ENCODE assay signal across 8 mouse cellular contexts in the genomic region with DNA sequence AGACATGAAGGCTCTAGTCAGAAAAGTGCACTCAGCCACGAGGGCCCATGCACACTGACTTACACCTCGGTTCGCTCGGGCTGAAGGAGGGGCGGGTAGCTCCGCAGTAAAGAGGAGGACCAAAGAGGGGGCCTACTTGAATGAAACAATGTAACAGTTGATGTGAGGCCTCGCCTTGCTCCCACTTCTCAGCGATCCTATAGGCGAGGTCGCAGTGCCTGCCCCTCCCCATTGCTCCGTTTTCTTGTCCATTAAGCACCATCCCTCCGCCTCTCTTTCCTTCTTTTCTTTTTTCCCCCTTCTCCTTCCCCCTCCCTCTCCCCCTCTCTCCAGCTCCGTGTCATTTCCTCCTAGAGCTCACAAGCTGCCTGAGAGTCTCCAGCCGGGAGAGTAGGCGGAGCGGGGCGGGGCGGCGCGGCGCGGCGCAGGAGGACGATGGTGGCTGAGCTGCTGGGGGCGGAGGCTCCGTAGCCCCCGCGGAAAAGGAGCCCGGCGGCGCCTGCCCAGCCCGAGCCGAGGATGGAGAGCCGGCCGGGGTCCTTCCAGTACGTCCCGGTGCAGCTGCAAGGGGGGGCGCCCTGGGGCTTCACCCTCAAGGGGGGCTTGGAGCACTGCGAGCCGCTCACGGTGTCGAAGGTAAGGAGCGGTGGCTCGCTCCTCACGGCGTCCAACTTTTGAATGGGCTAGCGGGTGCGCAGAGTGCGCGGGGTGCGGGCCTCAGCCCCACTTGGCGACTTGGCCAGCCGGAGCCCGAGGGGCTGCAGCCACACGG. TPM values are rescaled to one million over a fixed set of nuclear protein-coding genes. Genes with fewer than 3 reads are reported as not detected.
A peak's percentile ranks its signal among the peaks of the same experiment; 100 is the strongest.
DNase-seq lines count a peak whose midpoint lies in the region; ATAC-seq lines count a peak whose summit lies in the region.

A gene (plus strand): TSS at position 229 of the 772 bp plus-strand sequence.

- 14% methylated on average over 42 of the region's 55 CpGs for WGBS in hindbrain, embryonic 11.5 days
- WGBS in lung, embryonic 16.5 days = 10% methylated on average over 48 of the region's 55 CpGs

- H3K4me3 ChIP-seq in hindbrain, embryonic 11.5 days (ENCODE audit: low read depth, low read length) = peak within 1 kb of the TSS; percentile 63
- H3K4me3 ChIP-seq in lung, embryonic 16.5 days (ENCODE audit: low read length) = peak within 1 kb of the TSS; percentile 69

- no peaks in the 10 kb centered on the region for H3K27me3 ChIP-seq in hindbrain, embryonic 11.5 days (ENCODE audit: control insufficient read depth, insufficient read depth, low read length)
- no peaks in the 10 kb centered on the region for H3K27me3 ChIP-seq in lung, embryonic 16.5 days (ENCODE audit: control insufficient read depth, insufficient read depth, low read depth, low read length)

- DNase-seq in WW6 (ENCODE audit: low read depth, low spot score) = peak; percentile 46
- DNase-seq in cerebellum, adult 9-11 months = peak; percentile 47
- peak; percentile 36 to 48 for DNase-seq in frontal cortex, postnatal 10 days (ENCODE audit: low spot score in 2 of 2)
- DNase-seq in hindbrain, embryonic 11.5 days (ENCODE audit: low spot score) = peak; percentile 79
- DNase-seq in layer of hippocampus, postnatal 14 days (ENCODE audit: low spot score in 2 of 2) = peak; percentile 28 to 38
- peak; percentile 73 for DNase-seq in retina, embryonic 14.5 days (ENCODE audit: low spot score)
- no peak for DNase-seq in T-cell, adult 2 months (ENCODE audit: low spot score)

- peak within 1 kb of the TSS; percentile 62 for H3K9ac ChIP-seq in hindbrain, embryonic 11.5 days (ENCODE audit: low read depth, low read length)
- H3K9ac ChIP-seq in lung, embryonic 16.5 days (ENCODE audit: low read length) = peak within 1 kb of the TSS; percentile 79

- no peaks in the 10 kb centered on the region for H3K4me1 ChIP-seq in hindbrain, embryonic 11.5 days (replicated peaks; ENCODE audit: control insufficient read depth, insufficient read depth, low read length)
- H3K4me1 ChIP-seq in lung, embryonic 16.5 days (replicated peaks; ENCODE audit: control insufficient read depth, insufficient read depth, low read length) = peaks cover 3% of the 10 kb centered on the region; the same call in 1 of the 2 replicates

- no peaks in the 10 kb centered on the region for H3K36me3 ChIP-seq in hindbrain, embryonic 11.5 days (ENCODE audit: control insufficient read depth, insufficient read depth, low read length)
- no peaks in the 10 kb centered on the region for H3K36me3 ChIP-seq in lung, embryonic 16.5 days (ENCODE audit: control insufficient read depth, insufficient read depth, low read length)

- peak within 1 kb of the TSS; percentile 65 for H3K27ac ChIP-seq in hindbrain, embryonic 11.5 days (ENCODE audit: low read depth, low read length)
- H3K27ac ChIP-seq in lung, embryonic 16.5 days (ENCODE audit: low read length) = peak within 1 kb of the TSS; percentile 79

- H3K4me2 ChIP-seq in hindbrain, embryonic 11.5 days (replicated peaks; ENCODE audit: low read depth, low read length) = peak within 1 kb of the TSS; percentile 49
- peak within 1 kb of the TSS; percentile 52 for H3K4me2 ChIP-seq in lung, embryonic 16.5 days (ENCODE audit: low read depth, low read length)

- peak; percentile 96 for ATAC-seq in hindbrain, embryonic 11.5 days (ENCODE audit: low FRiP score)
- ATAC-seq in lung, embryonic 16.5 days (ENCODE audit: low read depth) = peak; percentile 97

- H3K9me3 ChIP-seq in hindbrain, embryonic 11.5 days (ENCODE audit: control insufficient read depth, low read length) = no peaks in the 10 kb centered on the region
- H3K9me3 ChIP-seq in lung, embryonic 16.5 days (ENCODE audit: control insufficient read depth, low read length) = no peaks in the 10 kb centered on the region

RNA-seq across cellular contexts. Expression of the gene that starts here (rescaled TPM):
- polyA plus RNA-seq in hindbrain, embryonic 11.5 days (2014; fragmentation: Nextera tagmentation; extraction: Ambion mirVana) = 4.5 and 5.6 TPM in 2 replicates
- total RNA-seq in layer of hippocampus, postnatal 14 days (2021) = 1 to 10 TPM; 6.0 to 6.6 TPM
- polyA plus RNA-seq in lung, embryonic 16.5 days (2015; fragmentation: Nextera tagmentation; extraction: Ambion mirVana) = 7.5 and 8.3 TPM in 2 replicates
